Comparison of ENCODE assay signal across 13 mouse cellular contexts in genomic region chr11:102998254-102998576, GRCm38 (mm10). TPM values are rescaled to one million over a fixed set of nuclear protein-coding genes. Genes with fewer than 3 reads are reported as not detected.
A peak's percentile ranks its signal among the peaks of the same experiment; 100 is the strongest.
DNase-seq lines count a peak whose midpoint lies in the region; ATAC-seq and TF ChIP-seq lines count a peak whose summit lies in the region.
"Had no signal": no experiment of that assay in that cellular context is flagged by ENCODE, and none has a peak within 500 bp of the region (broad histone marks: within the 10 kb centered on the region; RNA-seq: fewer than 3 reads in every experiment).

No protein-coding gene starts in this region.

- peaks cover 43% of the 10 kb centered on the region for H3K4me1 ChIP-seq in heart, embryonic 10.5 days
- H3K4me1 ChIP-seq in limb, embryonic 15.5 days: peaks cover 17% of the 10 kb centered on the region
- peaks cover 19% of the 10 kb centered on the region for H3K4me1 ChIP-seq in limb, embryonic 10.5 days
- H3K4me1 ChIP-seq in liver, embryonic 14.5 days (replicated peaks; ENCODE audit: control insufficient read depth in 2 of 2, insufficient read depth in 2 of 2, low read length in 1 of 2): peaks cover 6 to 15% of the 10 kb centered on the region in 2 experiments
- H3K4me1 ChIP-seq in forebrain, embryonic 11.5 days (replicated peaks; ENCODE audit: control insufficient read depth, insufficient read depth, low read length): peaks cover 7% of the 10 kb centered on the region

- peaks cover 34% of the 10 kb centered on the region for H3K79me2 ChIP-seq in C2C12 (ENCODE audit: control insufficient read depth, insufficient read depth)

- H3K9ac ChIP-seq in limb, embryonic 15.5 days: no peak overlapping the region
- H3K9ac ChIP-seq in liver, embryonic 14.5 days (replicated peaks): peak overlapping the region; percentile 20; the same call in 1 of the 2 replicates
- no peak overlapping the region for H3K9ac ChIP-seq in forebrain, embryonic 11.5 days (ENCODE audit: low read length)
- H3K9ac ChIP-seq: embryonic facial prominence, embryonic 13.5 days; forebrain, postnatal 0 days had no signal

- H3K9me3 ChIP-seq in heart, embryonic 10.5 days: no peaks in the 10 kb centered on the region
- H3K9me3 ChIP-seq in limb, embryonic 15.5 days: no peaks in the 10 kb centered on the region
- H3K9me3 ChIP-seq in limb, embryonic 10.5 days (replicated peaks): no peaks in the 10 kb centered on the region
- H3K9me3 ChIP-seq in liver, embryonic 14.5 days (ENCODE audit: control insufficient read depth, low read length): no peaks in the 10 kb centered on the region
- no peaks in the 10 kb centered on the region for H3K9me3 ChIP-seq in forebrain, embryonic 11.5 days (ENCODE audit: control insufficient read depth, low read length)
- H3K9me3 ChIP-seq: embryonic facial prominence, embryonic 13.5 days had no signal

- peak overlapping the region; percentile 31 for H3K4me3 ChIP-seq in heart, embryonic 10.5 days
- no peak overlapping the region for H3K4me3 ChIP-seq in limb, embryonic 15.5 days
- H3K4me3 ChIP-seq in limb, embryonic 10.5 days: no peak overlapping the region
- no peak overlapping the region for H3K4me3 ChIP-seq in C2C12 (ENCODE audit: insufficient read depth, poor library complexity, severe bottlenecking)
- no peak overlapping the region for H3K4me3 ChIP-seq in liver, embryonic 14.5 days (ENCODE audit: insufficient read depth in 1 of 2, low read depth in 2 of 2, low read length in 2 of 2)
- H3K4me3 ChIP-seq in forebrain, embryonic 11.5 days (ENCODE audit: low read depth, low read length): no peak overlapping the region
- H3K4me3 ChIP-seq: embryonic facial prominence, embryonic 13.5 days had no signal

- no peak for ATAC-seq in limb, embryonic 15.5 days (ENCODE audit: insufficient number of reproducible peaks, low FRiP score, low TSS enrichment, low read depth)
- no peak for ATAC-seq in liver, embryonic 14.5 days (ENCODE audit: insufficient read depth)
- ATAC-seq in CD4-positive, CD25-positive, alpha-beta regulatory T cell, adult 4 months: no peak
- no peak for ATAC-seq in forebrain, embryonic 11.5 days (replicated peaks; ENCODE audit: low FRiP score)
- ATAC-seq: forebrain, postnatal 0 days had no signal

- H3K79me3 ChIP-seq in C2C12 (ENCODE audit: low read depth): peaks cover 24% of the 10 kb centered on the region

- H3K27me3 ChIP-seq in heart, embryonic 10.5 days (ENCODE audit: insufficient read depth, poor library complexity, severe bottlenecking): no peaks in the 10 kb centered on the region
- no peaks in the 10 kb centered on the region for H3K27me3 ChIP-seq in limb, embryonic 15.5 days
- H3K27me3 ChIP-seq in limb, embryonic 10.5 days (ENCODE audit: low read depth, poor library complexity, severe bottlenecking): no peaks in the 10 kb centered on the region
- H3K27me3 ChIP-seq in C2C12 (ENCODE audit: control insufficient read depth, insufficient read depth, insufficient read length): no peaks in the 10 kb centered on the region
- no peaks in the 10 kb centered on the region for H3K27me3 ChIP-seq in liver, embryonic 14.5 days (ENCODE audit: control insufficient read depth, insufficient read depth, low read length)
- H3K27me3 ChIP-seq in forebrain, embryonic 11.5 days (ENCODE audit: control insufficient read depth, insufficient read depth, low read length): no peaks in the 10 kb centered on the region
- H3K27me3 ChIP-seq: embryonic facial prominence, embryonic 13.5 days had no signal

- H3ac ChIP-seq in C2C12 (ENCODE audit: control insufficient read depth, insufficient read length, low read depth): peak overlapping the region; percentile 39

- H3K4me2 ChIP-seq in limb, embryonic 15.5 days: no peak overlapping the region
- H3K4me2 ChIP-seq in liver, embryonic 14.5 days (ENCODE audit: low read depth): peak overlapping the region; percentile 40
- no peak overlapping the region for H3K4me2 ChIP-seq in forebrain, embryonic 11.5 days (ENCODE audit: low read depth, low read length, severe bottlenecking)
- H3K4me2 ChIP-seq: embryonic facial prominence, embryonic 13.5 days had no signal

- peak overlapping the region; percentile 79 for H3K27ac ChIP-seq in heart, embryonic 10.5 days
- H3K27ac ChIP-seq in limb, embryonic 15.5 days: 0 out of 2 replicates have a peak overlapping the region, but pooled peaks have one; percentile 57
- H3K27ac ChIP-seq in limb, embryonic 10.5 days: no peak overlapping the region
- 0 out of 2 replicates have a peak overlapping the region, but pooled peaks have one; percentile 25 for H3K27ac ChIP-seq in liver, embryonic 14.5 days
- H3K27ac ChIP-seq in forebrain, embryonic 11.5 days (ENCODE audit: low read depth, low read length): no peak overlapping the region
- H3K27ac ChIP-seq: embryonic facial prominence, embryonic 13.5 days had no signal

- no peak for DNase-seq in heart, embryonic 10.5 days (ENCODE audit: low spot score)
- no peak for DNase-seq in heart, adult 9 months (ENCODE audit: low spot score in 2 of 2)
- DNase-seq in limb, embryonic 10.5 days (ENCODE audit: low spot score): no peak
- no peak for DNase-seq in liver, embryonic 14.5 days (ENCODE audit: low read depth in 3 of 3, low spot score in 3 of 3)
- no peak for DNase-seq in forebrain, embryonic 11.5 days (ENCODE audit: low spot score)
- DNase-seq: B cell, adult 2 months; cerebellum, adult 9-11 months; forebrain, postnatal 0 days; kidney, adult 8-10 months had no signal

- WGBS in heart, embryonic 10.5 days: 53% methylated on average over 7 of the region's 7 CpGs
- WGBS in limb, embryonic 15.5 days: 92% methylated on average over 7 of the region's 7 CpGs
- WGBS in limb, embryonic 10.5 days: 90% methylated on average over 7 of the region's 7 CpGs
- 15% methylated on average over 7 of the region's 7 CpGs for WGBS in liver, embryonic 14.5 days (ENCODE audit: insufficient replicate concordance)
- 90% methylated on average over 7 of the region's 7 CpGs for WGBS in forebrain, embryonic 11.5 days

- TF ChIP-seq EP300 in liver, embryonic 14.5 days (IDR thresholded peaks at IDR 0.05; ENCODE audit: low read depth): no peak

- TF ChIP-seq CTCF in C2C12 (IDR thresholded peaks at IDR 0.05; ENCODE audit: control insufficient read depth, insufficient read depth, insufficient read length): no peak
- no peak for TF ChIP-seq CTCF in liver, embryonic 14.5 days (IDR thresholded peaks at IDR 0.05; ENCODE audit: low read depth)

- H3K36me3 ChIP-seq in heart, embryonic 10.5 days: peaks cover 66% of the 10 kb centered on the region
- H3K36me3 ChIP-seq in limb, embryonic 15.5 days: peaks cover 69% of the 10 kb centered on the region
- peaks cover 91% of the 10 kb centered on the region for H3K36me3 ChIP-seq in limb, embryonic 10.5 days
- H3K36me3 ChIP-seq in C2C12 (ENCODE audit: control insufficient read depth, insufficient read depth): peaks cover 49% of the 10 kb centered on the region
- no peaks in the 10 kb centered on the region for H3K36me3 ChIP-seq in liver, embryonic 14.5 days (replicated peaks; ENCODE audit: control insufficient read depth, insufficient read depth, low read depth)
- H3K36me3 ChIP-seq in forebrain, embryonic 11.5 days (ENCODE audit: control insufficient read depth, insufficient read depth, low read length): peaks cover 8% of the 10 kb centered on the region

TF ChIP-seq in C2C12, 6 proteins besides CTCF, POLR2A, EP300 and RAD21:
- TF ChIP-seq FOSL1 (IDR thresholded peaks at IDR 0.05; ENCODE audit: insufficient read depth, low read length, poor library complexity, severe bottlenecking) (no peak), MAX (IDR thresholded peaks at IDR 0.05) (no peak), USF1 (IDR thresholded peaks at IDR 0.05; ENCODE audit: low read depth) (no peak), CEBPB (IDR thresholded peaks at IDR 0.05; ENCODE audit: low read depth) (no peak), MYOD1 (IDR thresholded peaks at IDR 0.05; ENCODE audit: control insufficient read depth, insufficient read length, low read depth) (no peak), MYOG (IDR thresholded peaks at IDR 0.05; ENCODE audit: control insufficient read depth, extremely low read depth, insufficient read length) (no peak)

RNA-seq across cellular contexts. Expression of gene Nmt1, which starts 29.8 kb away (rescaled TPM):
- polyA plus RNA-seq in heart, embryonic 10.5 days (2016; fragmentation: Nextera tagmentation; extraction: Ambion mirVana): 58.4 and 59.0 TPM in 2 replicates
- 47.6 and 54.0 TPM in 2 replicates for polyA plus RNA-seq in limb, embryonic 15.5 days (2015; fragmentation: Nextera tagmentation; extraction: Ambion mirVana)
- 60.5 and 63.1 TPM in 2 replicates for polyA plus RNA-seq in limb, embryonic 10.5 days (2016; fragmentation: Nextera tagmentation; extraction: Ambion mirVana)
- 64.9 TPM for polyA plus RNA-seq in C2C12 (2012; fragmentation: generic; extraction: Trizol)
- polyA plus RNA-seq in liver, embryonic 14.5 days (2012; rRNA removed): 18.4 and 22.3 TPM in 2 replicates
- 44.3 and 51.2 TPM in 2 replicates for polyA plus RNA-seq in liver, embryonic 14.5 days (2014; fragmentation: Nextera tagmentation; extraction: Ambion mirVana)
- polyA plus RNA-seq in CD4-positive, CD25-positive, alpha-beta regulatory T cell, adult 4 months (2017; shearing (Covaris generic)): 100 to 1,000 TPM; 111 TPM
- polyA plus RNA-seq in forebrain, embryonic 11.5 days (2014; fragmentation: Nextera tagmentation; extraction: Ambion mirVana): 53.8 and 58.6 TPM in 2 replicates

RNA-seq across cellular contexts. Expression of gene Dcakd, which starts 29.9 kb away (rescaled TPM):
- polyA plus RNA-seq in heart, embryonic 10.5 days (2016; fragmentation: Nextera tagmentation; extraction: Ambion mirVana): 113 and 137 TPM in 2 replicates
- 129 and 136 TPM in 2 replicates for polyA plus RNA-seq in limb, embryonic 15.5 days (2015; fragmentation: Nextera tagmentation; extraction: Ambion mirVana)
- 260 and 269 TPM in 2 replicates for polyA plus RNA-seq in limb, embryonic 10.5 days (2016; fragmentation: Nextera tagmentation; extraction: Ambion mirVana)
- polyA plus RNA-seq in C2C12 (2012; fragmentation: generic; extraction: Trizol): 185 TPM
- 25.1 and 27.8 TPM in 2 replicates for polyA plus RNA-seq in liver, embryonic 14.5 days (2012; rRNA removed)
- polyA plus RNA-seq in liver, embryonic 14.5 days (2014; fragmentation: Nextera tagmentation; extraction: Ambion mirVana): 25.7 and 30.6 TPM in 2 replicates
- polyA plus RNA-seq in CD4-positive, CD25-positive, alpha-beta regulatory T cell, adult 4 months (2017; shearing (Covaris generic)): 10 to 100 TPM; 26.4 to 32.5 TPM
- polyA plus RNA-seq in forebrain, embryonic 11.5 days (2014; fragmentation: Nextera tagmentation; extraction: Ambion mirVana): 276 and 295 TPM in 2 replicates

RNA-seq across cellular contexts. Expression of gene C1ql1, which starts 51.7 kb away (rescaled TPM):
- 0.34 and 0.98 TPM in 2 replicates for polyA plus RNA-seq in heart, embryonic 10.5 days (2016; fragmentation: Nextera tagmentation; extraction: Ambion mirVana)
- 0.81 and 1.2 TPM in 2 replicates for polyA plus RNA-seq in limb, embryonic 15.5 days (2015; fragmentation: Nextera tagmentation; extraction: Ambion mirVana)
- polyA plus RNA-seq in limb, embryonic 10.5 days (2016; fragmentation: Nextera tagmentation; extraction: Ambion mirVana): 0.20 and 0.40 TPM in 2 replicates
- polyA plus RNA-seq in C2C12 (2012; fragmentation: generic; extraction: Trizol): 0.87 TPM
- 0.17 and 0.21 TPM in 2 replicates for polyA plus RNA-seq in liver, embryonic 14.5 days (2012; rRNA removed)
- polyA plus RNA-seq in liver, embryonic 14.5 days (2014; fragmentation: Nextera tagmentation; extraction: Ambion mirVana): 0.15 TPM in 1 of 2 replicates, not detected in the other
- not detected for polyA plus RNA-seq in CD4-positive, CD25-positive, alpha-beta regulatory T cell, adult 4 months (2017; shearing (Covaris generic))
- polyA plus RNA-seq in forebrain, embryonic 11.5 days (2014; fragmentation: Nextera tagmentation; extraction: Ambion mirVana): 3.9 and 4.5 TPM in 2 replicates

Comparison
In these comparisons a context has a peak if more than half of its experiments do, and no peak if none do; other contexts are left out.
1. H3K27ac ChIP-seq: peak in heart, embryonic 10.5 days (single experiment), limb, embryonic 15.5 days (single experiment) and liver, embryonic 14.5 days (single experiment); none in limb, embryonic 10.5 days (single experiment) and forebrain, embryonic 11.5 days (single experiment).